Mouse (Mus musculus): ENCODE measurements at regions not wholly inside any gene's neighbourhood (a gene's known extent, or its start where the extent isn't known, plus 50 kb on each side); places are given as distances from the start of the nearest gene placed in this dataset.

GRCm38 (mm10) chr3:70783142-70783541 is 775.7 kb downstream of the Otol1 start:
- H3K27me3 ChIP-seq = no peaks in the 10 kb centered on the region
- WGBS = 53% methylated on average over 4 of the region's 4 CpGs
- H3K4me3 ChIP-seq (replicated peaks) = no peak overlapping the region
- no peak overlapping the region for H3K4me2 ChIP-seq
- H3K27ac ChIP-seq = no peak overlapping the region
- no peak overlapping the region for H3K9ac ChIP-seq (replicated peaks)
- H3K4me1 ChIP-seq (replicated peaks) = no peaks in the 10 kb centered on the region
- H3K9me3 ChIP-seq = no peaks in the 10 kb centered on the region
- peak; percentile 56; the same call in 1 of the 2 replicates for ATAC-seq (ENCODE audit: insufficient number of reproducible peaks, insufficient read depth, low FRiP score, low TSS enrichment, low read depth)
- no peaks in the 10 kb centered on the region for H3K36me3 ChIP-seq

DNA sequence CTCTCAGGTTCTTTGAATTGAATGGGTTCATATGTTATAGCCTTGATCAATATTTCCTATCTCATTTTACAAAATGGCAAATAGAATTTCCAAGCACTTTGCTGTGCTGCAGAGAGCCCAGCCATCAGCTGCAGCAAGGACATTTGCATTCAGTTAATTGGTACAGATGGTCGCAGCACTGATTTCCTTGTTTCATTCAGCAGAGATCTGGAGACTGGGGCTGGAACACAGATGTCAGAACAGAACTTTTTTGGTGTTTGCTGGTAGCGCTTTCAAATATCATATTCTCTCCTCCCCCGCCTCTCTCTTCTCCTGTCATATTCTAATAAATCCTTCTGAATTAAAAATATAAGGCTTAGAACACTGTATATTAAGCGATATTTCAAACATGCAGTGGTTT is 794.8 kb downstream of the Otol1 start:
- H3K27ac ChIP-seq = no peak overlapping the region
- no peaks in the 10 kb centered on the region for H3K36me3 ChIP-seq
- WGBS = 67% methylated on average over 4 of the region's 4 CpGs
- no peaks in the 10 kb centered on the region for H3K9me3 ChIP-seq
- no peaks in the 10 kb centered on the region for H3K27me3 ChIP-seq
- no peaks in the 10 kb centered on the region for H3K4me1 ChIP-seq (replicated peaks)
- H3K9ac ChIP-seq (replicated peaks) = no peak overlapping the region
- H3K4me2 ChIP-seq = no peak overlapping the region
- no peak overlapping the region for H3K4me3 ChIP-seq (replicated peaks)
- no peak for ATAC-seq (ENCODE audit: insufficient number of reproducible peaks, insufficient read depth, low FRiP score, low TSS enrichment, low read depth)

- Histone ChIP-seq H3K9ac (replicated peaks) (no peak overlapping the region), H3K27me3 (no peaks in the 10 kb centered on the region), H3K36me3 (no peaks in the 10 kb centered on the region), H3K27ac (no peak overlapping the region), H3K9me3 (no peaks in the 10 kb centered on the region), H3K4me3 (replicated peaks) (no peak overlapping the region), H3K4me2 (no peak overlapping the region), H3K4me1 (replicated peaks) (no peaks in the 10 kb centered on the region)
- ATAC-seq (ENCODE audit: insufficient number of reproducible peaks, insufficient read depth, low FRiP score, low TSS enrichment, low read depth) = no peak
- 70% methylated on average over 4 of the region's 4 CpGs for WGBS
Measured at GRCm38 (mm10) chr3:70803411-70803810, 796.0 kb downstream of the Otol1 start.

DNA sequence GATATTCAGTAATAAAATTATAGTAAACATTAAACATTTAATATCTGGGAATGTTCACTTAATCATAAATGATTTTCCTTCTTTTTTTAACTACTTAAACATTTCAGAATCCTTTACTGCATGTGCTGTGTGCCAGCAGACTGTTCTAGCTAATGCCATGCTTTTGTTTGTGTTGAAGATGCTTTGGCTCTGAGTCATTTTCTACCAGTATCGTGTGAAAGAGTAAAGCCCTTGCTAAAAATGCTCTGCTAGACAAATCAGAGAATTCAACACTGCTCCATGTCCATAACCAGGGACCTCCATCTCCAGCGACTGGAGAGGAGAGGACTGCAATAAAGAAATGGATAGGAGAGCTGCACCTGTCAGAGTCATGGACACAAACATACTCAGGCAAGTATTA is 796.5 kb downstream of the Otol1 start:
- H3K4me3 ChIP-seq (replicated peaks) = no peak overlapping the region
- H3K36me3 ChIP-seq = no peaks in the 10 kb centered on the region
- H3K9ac ChIP-seq (replicated peaks) = no peak overlapping the region
- H3K27ac ChIP-seq = no peak overlapping the region
- H3K27me3 ChIP-seq = no peaks in the 10 kb centered on the region
- 72% methylated on average over 2 of the region's 2 CpGs for WGBS
- H3K4me2 ChIP-seq = no peak overlapping the region
- no peaks in the 10 kb centered on the region for H3K4me1 ChIP-seq (replicated peaks)
- no peaks in the 10 kb centered on the region for H3K9me3 ChIP-seq
- no peak for ATAC-seq (ENCODE audit: insufficient number of reproducible peaks, insufficient read depth, low FRiP score, low TSS enrichment, low read depth)

DNA sequence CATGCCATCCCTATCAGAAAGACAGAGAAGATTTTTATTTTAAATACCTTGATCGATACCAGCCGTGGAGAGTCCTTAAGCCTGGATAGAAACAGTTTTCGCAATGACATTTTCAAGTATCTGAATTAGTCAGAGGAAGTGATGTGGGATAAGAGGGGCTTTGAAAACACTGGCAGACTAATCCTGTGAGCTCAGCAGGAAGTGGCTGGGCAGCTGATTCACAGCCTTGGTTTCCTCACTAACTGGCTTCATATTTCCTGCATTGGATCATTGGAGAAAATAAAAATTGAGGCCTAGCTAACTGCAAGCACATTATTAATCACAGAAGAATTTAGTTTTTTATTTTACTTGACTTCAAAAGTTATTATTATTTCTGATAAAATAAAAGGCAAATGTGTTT is 799.8 kb downstream of the Otol1 start:
- Histone ChIP-seq H3K9ac (replicated peaks) (no peak overlapping the region), H3K4me2 (no peak overlapping the region), H3K27ac (no peak overlapping the region), H3K4me1 (replicated peaks) (no peaks in the 10 kb centered on the region), H3K9me3 (no peaks in the 10 kb centered on the region), H3K36me3 (no peaks in the 10 kb centered on the region), H3K4me3 (replicated peaks) (no peak overlapping the region), H3K27me3 (no peaks in the 10 kb centered on the region)
- 54% methylated on average over 3 of the region's 3 CpGs for WGBS
- ATAC-seq (ENCODE audit: insufficient number of reproducible peaks, insufficient read depth, low FRiP score, low TSS enrichment, low read depth) = no peak

All from limb, embryonic 12.5 days (tissue).